Mouse (Mus musculus) adrenal gland, adult 2 months (tissue): Measurements from ENCODE around the gene Tmco5. TPM values are rescaled to one million over a fixed set of nuclear protein-coding genes. Genes with fewer than 3 reads are reported as not detected.
A peak's percentile ranks its signal among the peaks of the same experiment; 100 is the strongest.

ENCODE experiments used
- DNase-seq: peaks from one replicate; pipeline ENCODE4 v3.0.0; 2021
- long read RNA-seq: library from polyadenylated mRNA; stranded (forward); transcript quantifications from one replicate; pipeline ENCODE4 v2.0.0, GENCODE M21; 2021
- polyA plus RNA-seq: library from polyadenylated mRNA; depleted of rRNA; stranded (reverse); fragments of >200 nt; gene quantifications from 2 replicates; pipeline ENCODE4 v1.2.3, GENCODE M21; 2012; rRNA removed
- total RNA-seq, 2 experiments: library from RNA; stranded (reverse); gene quantifications; 2 replicates each; pipeline ENCODE4 v1.2.3; 2021

The Tmco5 gene
- not detected for total RNA-seq
- polyA plus RNA-seq, result not detected in 2 replicates
- long read RNA-seq, result 0 reads

GRCm38 (mm10) chr2:116878391-116878790 is at the start of gene Tmco5:
TSS of gene Tmco5 (plus strand) at chr2:116878691.
- DNase-seq, result no peak

- DNase-seq, result no peak
These were observed 46.6 kb upstream of the Tmco5 start for GRCm38 (mm10) chr2:116831863-116832262.

- DNase-seq, result no peak
These were observed 40.7 kb upstream of the Tmco5 start for GRCm38 (mm10) chr2:116837829-116838228.

- peak; percentile 49 for DNase-seq
These were observed 39.8 kb upstream of the Tmco5 start for GRCm38 (mm10) chr2:116838538-116839197.

GRCm38 (mm10) chr2:116849980-116850636 is 28.4 kb upstream of the Tmco5 start:
- DNase-seq, result no peak

- no peak for DNase-seq
These were observed 27.1 kb upstream of the Tmco5 start for GRCm38 (mm10) chr2:116851356-116851755.

- no peak for DNase-seq
These were observed 26.2 kb upstream of the Tmco5 start for GRCm38 (mm10) chr2:116852249-116852648.

- DNase-seq, result no peak
These were observed 19.8 kb upstream of the Tmco5 start for GRCm38 (mm10) chr2:116858703-116859102.

- DNase-seq, result no peak
These were observed 1.4 kb upstream of the Tmco5 start for GRCm38 (mm10) chr2:116876955-116877615.

GRCm38 (mm10) chr2:116879730-116880129 is 1.2 kb downstream of the Tmco5 start:
- no peak for DNase-seq

- no peak for DNase-seq
These were observed 15.0 kb downstream of the Tmco5 start for GRCm38 (mm10) chr2:116893316-116893987.

GRCm38 (mm10) chr2:116893988-116894363 is 15.5 kb downstream of the Tmco5 start:
- DNase-seq, result peak; percentile 42

- DNase-seq, result peak; percentile 92
These were observed 21.3 kb downstream of the Tmco5 start for GRCm38 (mm10) chr2:116899615-116900272.

- DNase-seq, result no peak
These were observed 21.9 kb downstream of the Tmco5 start for GRCm38 (mm10) chr2:116900273-116900843.

- no peak for DNase-seq
These were observed 29.8 kb downstream of the Tmco5 start for GRCm38 (mm10) chr2:116908268-116908667.

- peak; percentile 52 for DNase-seq
These were observed 34.0 kb downstream of the Tmco5 start for GRCm38 (mm10) chr2:116912334-116913070.

GRCm38 (mm10) chr2:116913677-116914405 is 35.4 kb downstream of the Tmco5 start:
- DNase-seq, result peak; percentile 42

- no peak for DNase-seq
These were observed 36.1 kb downstream of the Tmco5 start for GRCm38 (mm10) chr2:116914636-116915035.

- DNase-seq, result no peak
These were observed 40.1 kb downstream of the Tmco5 start for GRCm38 (mm10) chr2:116918598-116918997.
